Mouse (Mus musculus) erythroblast, embryonic 14.5 days (primary cell): ENCODE measurements around the gene Lgals4.

Source experiments
- GATA1 ChIP-seq: IDR thresholded peaks from 2 replicates; pipeline ENCODE4 v1.6.1; 2012; ENCODE audit warnings: low read length, inconsistent platforms, mixed read lengths
- TAL1 ChIP-seq: IDR thresholded peaks from 3 replicates; pipeline ENCODE4 v1.6.1; 2012; ENCODE audit warnings: low read length, inconsistent platforms, mixed read lengths

GRCm38 (mm10) chr7:28806869-28807268 is 26.8 kb upstream of the Lgals4 start:
- TF ChIP-seq TAL1 (no peak), GATA1 (no peak)
